Mouse (Mus musculus): Measurements from ENCODE around the gene Rasgef1b. TPM values are rescaled to one million over a fixed set of nuclear protein-coding genes. Genes with fewer than 3 reads are reported as not detected.
A peak's percentile ranks its signal among the peaks of the same experiment; 100 is the strongest.

The Rasgef1b gene
- polyA plus RNA-seq, 1 experiment from 2014 or later = 6.3 TPM

GRCm38 (mm10) chr5:99632649-99633310, 96.1 kb downstream of the Rasgef1b start:
- Histone ChIP-seq H3K4me3 (0 out of 2 replicates have a peak overlapping the region, but pooled peaks have one; percentile 13), H3K9me3 (replicated peaks) (no peaks in the 10 kb centered on the region), H3K4me2 (peak overlapping the region; percentile 53), H3K27ac (peak overlapping the region; percentile 76), H3K9ac (no peak overlapping the region), H3K36me3 (no peaks in the 10 kb centered on the region), H3K27me3 (replicated peaks) (no peaks in the 10 kb centered on the region), H3K4me1 (peaks cover 45% of the 10 kb centered on the region)
- ATAC-seq = peak; percentile 90
- 9% methylated on average over 11 of the region's 11 CpGs for WGBS (ENCODE audit: insufficient replicate concordance)

DNA sequence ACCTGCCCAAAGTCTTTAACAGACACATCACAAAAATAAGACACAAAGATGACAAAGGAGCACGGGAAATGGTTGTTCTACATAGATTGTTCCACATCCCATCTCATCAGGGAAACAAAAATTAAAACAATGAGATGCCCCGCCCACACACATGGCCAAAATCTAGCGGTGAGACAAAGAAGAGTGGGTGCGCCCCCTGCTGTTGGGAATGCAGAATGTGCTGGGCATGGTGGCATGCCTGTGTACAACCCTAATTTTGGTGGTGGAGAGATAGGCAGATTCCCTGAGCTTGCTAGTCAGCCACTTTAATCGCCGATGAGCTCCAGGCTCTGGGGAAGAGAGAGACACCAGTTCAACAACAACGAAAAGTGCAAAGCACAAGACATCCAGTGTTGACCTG, 98.8 kb downstream of the Rasgef1b start:
- H3K9me3 ChIP-seq (replicated peaks) = no peaks in the 10 kb centered on the region
- H3K36me3 ChIP-seq = no peaks in the 10 kb centered on the region
- H3K9ac ChIP-seq = no peak overlapping the region
- 49% methylated on average over 7 of the region's 7 CpGs for WGBS (ENCODE audit: insufficient replicate concordance)
- peaks cover 29% of the 10 kb centered on the region for H3K4me1 ChIP-seq
- no peak for ATAC-seq
- H3K27me3 ChIP-seq (replicated peaks) = no peaks in the 10 kb centered on the region
- no peak overlapping the region for H3K4me2 ChIP-seq
- no peak overlapping the region for H3K4me3 ChIP-seq
- no peak overlapping the region for H3K27ac ChIP-seq

DNA sequence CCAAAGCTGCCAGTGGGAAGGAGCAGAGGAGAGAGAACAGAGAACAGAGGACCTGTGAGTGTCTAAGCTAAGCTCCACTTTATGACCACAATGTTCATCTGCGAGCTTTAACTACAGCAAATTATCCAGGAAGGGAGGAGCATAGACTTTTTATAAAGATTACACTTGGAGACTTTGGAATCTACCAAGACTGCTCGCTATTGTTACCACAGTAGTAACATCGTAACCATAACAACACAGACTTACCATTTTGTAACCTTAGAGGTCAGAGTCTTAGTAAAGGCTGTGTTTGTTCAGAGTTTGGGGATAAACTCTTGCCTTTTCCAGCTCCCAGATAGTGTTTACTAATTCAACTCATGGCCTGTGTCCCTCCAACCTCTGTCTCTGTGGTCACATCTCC, 103.3 kb downstream of the Rasgef1b start:
- Histone ChIP-seq H3K4me1 (no peaks in the 10 kb centered on the region), H3K27me3 (replicated peaks) (no peaks in the 10 kb centered on the region), H3K9ac (no peak overlapping the region), H3K4me3 (no peak overlapping the region), H3K36me3 (no peaks in the 10 kb centered on the region), H3K27ac (no peak overlapping the region), H3K9me3 (replicated peaks) (no peaks in the 10 kb centered on the region), H3K4me2 (no peak overlapping the region)
- no peak for ATAC-seq
- WGBS (ENCODE audit: insufficient replicate concordance) = 63% methylated on average over 3 of the region's 3 CpGs

GRCm38 (mm10) chr5:99620771-99621170, 108.1 kb downstream of the Rasgef1b start:
- H3K4me1 ChIP-seq = no peaks in the 10 kb centered on the region
- no peak for ATAC-seq
- H3K4me3 ChIP-seq = no peak overlapping the region
- 68% methylated on average over 5 of the region's 5 CpGs for WGBS (ENCODE audit: insufficient replicate concordance)
- H3K9ac ChIP-seq = no peak overlapping the region
- no peak overlapping the region for H3K27ac ChIP-seq
- no peaks in the 10 kb centered on the region for H3K36me3 ChIP-seq
- H3K9me3 ChIP-seq (replicated peaks) = no peaks in the 10 kb centered on the region
- H3K27me3 ChIP-seq (replicated peaks) = no peaks in the 10 kb centered on the region
- no peak overlapping the region for H3K4me2 ChIP-seq

- no peak overlapping the region for H3K4me3 ChIP-seq
- no peak overlapping the region for H3K4me2 ChIP-seq
- peaks cover 7% of the 10 kb centered on the region; the same call in 1 of the 2 replicates for H3K4me1 ChIP-seq
- WGBS (ENCODE audit: insufficient replicate concordance) = 41% methylated on average over 5 of the region's 5 CpGs
- no peaks in the 10 kb centered on the region for H3K36me3 ChIP-seq
- peaks cover 24% of the 10 kb centered on the region for H3K27me3 ChIP-seq (replicated peaks)
- ATAC-seq = no peak
- H3K9me3 ChIP-seq (replicated peaks) = no peaks in the 10 kb centered on the region
- H3K9ac ChIP-seq = no peak overlapping the region
- H3K27ac ChIP-seq = no peak overlapping the region
These were observed 111.5 kb downstream of the Rasgef1b start for GRCm38 (mm10) chr5:99617271-99617800.

DNA sequence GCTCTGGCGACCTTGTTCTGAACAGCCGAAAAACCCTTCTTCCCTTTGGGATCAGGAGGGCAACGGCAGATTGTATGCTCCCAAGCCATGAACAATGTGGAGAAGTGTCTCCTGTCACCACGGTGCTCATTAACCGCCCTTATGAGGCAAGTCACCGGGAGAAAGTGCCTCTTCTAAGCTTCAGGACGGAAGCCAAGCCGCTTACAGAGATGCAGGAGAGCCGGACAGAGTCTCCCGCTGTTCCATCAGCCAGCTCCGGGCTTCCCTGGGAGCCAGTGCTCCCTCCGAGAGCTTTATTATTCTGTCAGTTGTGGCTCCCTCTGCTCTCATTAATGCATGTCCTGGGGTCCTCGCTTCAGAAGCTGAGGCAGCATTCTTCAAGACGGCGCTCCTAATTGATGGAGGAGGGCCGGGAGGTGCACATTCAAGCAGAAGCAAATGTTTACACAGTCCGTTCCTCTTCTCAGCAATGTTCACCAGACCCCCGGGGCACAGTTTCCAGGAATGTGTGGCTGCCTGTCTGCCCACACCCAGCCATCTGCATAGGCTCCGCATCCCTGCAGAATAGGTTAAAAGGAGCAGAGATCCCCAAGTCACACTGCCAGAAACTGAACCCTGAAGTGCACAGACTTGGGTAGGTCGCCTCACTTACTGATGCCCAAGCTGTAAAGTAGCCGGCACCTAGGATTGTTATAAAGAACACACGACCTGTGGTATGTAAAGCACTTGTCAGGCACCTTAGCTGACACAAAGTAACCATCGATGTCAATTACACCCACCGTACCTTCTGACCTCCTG, 115.3 kb downstream of the Rasgef1b start:
- H3K9me3 ChIP-seq (replicated peaks) = no peaks in the 10 kb centered on the region
- no peak for ATAC-seq
- H3K4me1 ChIP-seq = peaks cover 7% of the 10 kb centered on the region; the same call in 1 of the 2 replicates
- H3K27me3 ChIP-seq (replicated peaks) = peaks cover 42% of the 10 kb centered on the region
- H3K27ac ChIP-seq = no peak overlapping the region
- H3K4me2 ChIP-seq = peak overlapping the region; percentile 46
- H3K9ac ChIP-seq = no peak overlapping the region
- WGBS (ENCODE audit: insufficient replicate concordance) = 8% methylated on average over 24 of the region's 24 CpGs
- H3K4me3 ChIP-seq = peak overlapping the region; percentile 13
- no peaks in the 10 kb centered on the region for H3K36me3 ChIP-seq

GRCm38 (mm10) chr5:99607602-99608001, 121.3 kb downstream of the Rasgef1b start:
- H3K4me1 ChIP-seq = 0 out of 2 replicates have a peak, but pooled peaks cover 5% of the 10 kb centered on the region

GRCm38 (mm10) chr5:99606164-99606858, 122.6 kb downstream of the Rasgef1b start:
- Histone ChIP-seq H3K36me3 (no peaks in the 10 kb centered on the region), H3K27ac (no peak overlapping the region), H3K9me3 (replicated peaks) (no peaks in the 10 kb centered on the region), H3K4me2 (no peak overlapping the region), H3K27me3 (replicated peaks) (peaks cover 16% of the 10 kb centered on the region), H3K4me3 (no peak overlapping the region), H3K9ac (no peak overlapping the region), H3K4me1 (0 out of 2 replicates have a peak, but pooled peaks cover 5% of the 10 kb centered on the region)
- ATAC-seq = no peak
- WGBS (ENCODE audit: insufficient replicate concordance) = 70% methylated on average over 15 of the region's 15 CpGs

More at GRCm38 (mm10) chr5:99607602-99608001, 121.3 kb downstream of the Rasgef1b start:
- Histone ChIP-seq H3K27me3 (replicated peaks) (peaks cover 21% of the 10 kb centered on the region), H3K4me2 (no peak overlapping the region), H3K27ac (no peak overlapping the region), H3K9me3 (replicated peaks) (no peaks in the 10 kb centered on the region), H3K9ac (no peak overlapping the region), H3K36me3 (no peaks in the 10 kb centered on the region), H3K4me3 (no peak overlapping the region)
- ATAC-seq = no peak
- 56% methylated on average over 5 of the region's 5 CpGs for WGBS (ENCODE audit: insufficient replicate concordance)

GRCm38 (mm10) chr5:99602244-99603023, 126.4 kb downstream of the Rasgef1b start:
- no peaks in the 10 kb centered on the region for H3K9me3 ChIP-seq (replicated peaks)
- no peaks in the 10 kb centered on the region for H3K36me3 ChIP-seq
- H3K27me3 ChIP-seq (replicated peaks) = 0 out of 2 replicates have a peak, but pooled peaks cover 3% of the 10 kb centered on the region
- H3K4me3 ChIP-seq = no peak overlapping the region
- WGBS (ENCODE audit: insufficient replicate concordance) = 58% methylated on average over 10 of the region's 10 CpGs
- no peak overlapping the region for H3K4me2 ChIP-seq
- no peak overlapping the region for H3K9ac ChIP-seq
- H3K27ac ChIP-seq = no peak overlapping the region
- no peak for ATAC-seq
- H3K4me1 ChIP-seq = 0 out of 2 replicates have a peak, but pooled peaks cover under 1% of the 10 kb centered on the region

- H3K4me3 ChIP-seq = no peak overlapping the region
- no peaks in the 10 kb centered on the region for H3K27me3 ChIP-seq (replicated peaks)
- H3K27ac ChIP-seq = no peak overlapping the region
- no peak overlapping the region for H3K4me2 ChIP-seq
- no peaks in the 10 kb centered on the region for H3K4me1 ChIP-seq
- no peaks in the 10 kb centered on the region for H3K36me3 ChIP-seq
- no peaks in the 10 kb centered on the region for H3K9me3 ChIP-seq (replicated peaks)
- 63% methylated on average over 11 of the region's 11 CpGs for WGBS (ENCODE audit: insufficient replicate concordance)
- no peak for ATAC-seq
- no peak overlapping the region for H3K9ac ChIP-seq
These were observed 129.5 kb downstream of the Rasgef1b start for GRCm38 (mm10) chr5:99599376-99599775.

GRCm38 (mm10) chr5:99598470-99599110, 130.3 kb downstream of the Rasgef1b start:
- no peak for ATAC-seq
- Histone ChIP-seq H3K9ac (no peak overlapping the region), H3K27me3 (replicated peaks) (no peaks in the 10 kb centered on the region), H3K36me3 (no peaks in the 10 kb centered on the region), H3K4me3 (no peak overlapping the region), H3K4me1 (no peaks in the 10 kb centered on the region), H3K27ac (no peak overlapping the region), H3K4me2 (no peak overlapping the region), H3K9me3 (replicated peaks) (no peaks in the 10 kb centered on the region; the same call in 1 of the 2 replicates)
- 77% methylated on average over 10 of the region's 10 CpGs for WGBS (ENCODE audit: insufficient replicate concordance)
